8 mouse cellular contexts compared by ENCODE assay signal in genomic region chr16:29996139-29997069, GRCm38 (mm10).
A peak's percentile ranks its signal among the peaks of the same experiment; 100 is the strongest.
DNase-seq lines count a peak whose midpoint lies in the region; ATAC-seq lines count a peak whose summit lies in the region.

No protein-coding gene starts in this region.

- H3K27me3 ChIP-seq in heart, embryonic 13.5 days (replicated peaks) = no peaks in the 10 kb centered on the region
- no peaks in the 10 kb centered on the region for H3K27me3 ChIP-seq in liver, embryonic 15.5 days

- ATAC-seq in heart, embryonic 13.5 days (ENCODE audit: extremely low read depth, insufficient number of reproducible peaks, low FRiP score, low TSS enrichment) = no peak
- ATAC-seq in liver, embryonic 15.5 days (ENCODE audit: insufficient read depth) = no peak

- peak overlapping the region; percentile 31; the same call in 1 of the 2 replicates for H3K4me2 ChIP-seq in heart, embryonic 13.5 days
- no peak overlapping the region for H3K4me2 ChIP-seq in liver, embryonic 15.5 days

- no peaks in the 10 kb centered on the region for H3K36me3 ChIP-seq in heart, embryonic 13.5 days
- H3K36me3 ChIP-seq in liver, embryonic 15.5 days (replicated peaks) = no peaks in the 10 kb centered on the region

- peak overlapping the region; percentile 54; the same call in 1 of the 2 replicates for H3K9ac ChIP-seq in heart, embryonic 13.5 days
- no peak overlapping the region for H3K9ac ChIP-seq in liver, embryonic 15.5 days

- H3K4me3 ChIP-seq in heart, embryonic 13.5 days = no peak overlapping the region
- H3K4me3 ChIP-seq in liver, embryonic 15.5 days (replicated peaks) = no peak overlapping the region

- WGBS in heart, embryonic 13.5 days = 30% methylated on average over 11 of the region's 12 CpGs
- 19% methylated on average over 12 of the region's 12 CpGs for WGBS in liver, embryonic 15.5 days (ENCODE audit: insufficient replicate concordance)

- peak overlapping the region; percentile 54; the same call in 1 of the 2 replicates for H3K27ac ChIP-seq in heart, embryonic 13.5 days (replicated peaks)
- H3K27ac ChIP-seq in liver, embryonic 15.5 days (replicated peaks) = 0 out of 2 replicates have a peak overlapping the region, but pooled peaks have one; percentile 14

- no peaks in the 10 kb centered on the region for H3K9me3 ChIP-seq in heart, embryonic 13.5 days
- no peaks in the 10 kb centered on the region for H3K9me3 ChIP-seq in liver, embryonic 15.5 days (replicated peaks)

- peak; percentile 54 to 64 for DNase-seq in adrenal gland, adult (ENCODE audit: inconsistent age in 2 of 2, low spot score in 1 of 2)
- no peak for DNase-seq in adrenal gland, postnatal 4 days (ENCODE audit: low spot score in 2 of 2)
- peak; percentile 27 for DNase-seq in brain, adult 2 months (ENCODE audit: low read depth, low spot score)
- DNase-seq in spleen, adult 18-20 months = no peak
- no peak for DNase-seq in urinary bladder, adult 18-20 months (ENCODE audit: low spot score in 2 of 2)
- DNase-seq in ovary, postnatal 10 days (ENCODE audit: low spot score) = no peak

- peaks cover 23% of the 10 kb centered on the region for H3K4me1 ChIP-seq in heart, embryonic 13.5 days
- H3K4me1 ChIP-seq in liver, embryonic 15.5 days (replicated peaks) = peaks cover 4% of the 10 kb centered on the region; the same call in 1 of the 2 replicates

Comparison
In these comparisons a context has a peak if more than half of its experiments do, and no peak if none do; other contexts are left out.
1. DNase-seq: peak in adrenal gland, adult (2 of 2) and brain, adult 2 months (single experiment); none in adrenal gland, postnatal 4 days (0 of 2), spleen, adult 18-20 months (0 of 2), urinary bladder, adult 18-20 months (0 of 2) and ovary, postnatal 10 days (single experiment).